Mouse (Mus musculus) liver, adult 2 months (tissue): ENCODE results near the gene Muc1. TPM values are rescaled to one million over a fixed set of nuclear protein-coding genes. Genes with fewer than 3 reads are reported as not detected.

ENCODE experiments used
- DNase-seq: peaks from one replicate; pipeline ENCODE4 v3.0.0-alpha.2; 2011; ENCODE audit warnings: low read depth, low spot score; ENCODE audit errors: extremely low read depth
- H3K27ac ChIP-seq: fragments of 200-500 bp; replicated peaks from 2 replicates; pipeline ENCODE4 v1.5.1; 2012; ENCODE audit warnings: low read depth, mild to moderate bottlenecking, control low read depth, inconsistent platforms, low read length; ENCODE audit not compliant: insufficient read depth
- H3K27me3 ChIP-seq: fragments of 200-500 bp; 2 replicates; pipeline ENCODE4 v1.6.1; 2012; ENCODE audit warnings: mild to moderate bottlenecking, moderate library complexity, low read length, inconsistent platforms; ENCODE audit not compliant: control insufficient read depth, insufficient read depth
- H3K36me3 ChIP-seq: fragments of 200-500 bp; 2 replicates; pipeline ENCODE4 v1.6.1; 2012; ENCODE audit warnings: low read length, inconsistent platforms; ENCODE audit not compliant: control insufficient read depth, insufficient read depth
- H3K4me1 ChIP-seq: fragments of 200-500 bp; 2 replicates; pipeline ENCODE4 v1.6.1; 2011; ENCODE audit warnings: low read length; ENCODE audit not compliant: control insufficient read depth, insufficient read depth
- H3K4me3 ChIP-seq: fragments of 200-500 bp; 2 replicates; pipeline ENCODE4 v1.5.1; 2011; ENCODE audit warnings: low read depth, mild to moderate bottlenecking, control low read depth, low read length, moderate library complexity; ENCODE audit not compliant: insufficient read depth
- H3K79me2 ChIP-seq: fragments of 200-500 bp; 2 replicates; pipeline ENCODE4 v1.6.1; 2012; ENCODE audit warnings: inconsistent platforms, mild to moderate bottlenecking, low read length, moderate library complexity; ENCODE audit not compliant: control insufficient read depth, insufficient read depth
- H3K9ac ChIP-seq: fragments of 200-500 bp; 2 replicates; pipeline ENCODE4 v1.6.1; 2012; ENCODE audit warnings: low read depth, mild to moderate bottlenecking, control low read depth, inconsistent platforms, low read length
- CTCF ChIP-seq: fragments of 200-500 bp; IDR thresholded peaks from 2 replicates; pipeline ENCODE4 v1.5.1; 2011; ENCODE audit warnings: low read depth, low read length, control low read depth
- POLR2A ChIP-seq: fragments of 200-500 bp; IDR thresholded peaks from 2 replicates; pipeline ENCODE4 v1.6.1; 2011; ENCODE audit warnings: low read length, control low read depth; ENCODE audit not compliant: insufficient read depth; ENCODE audit errors: extremely low read depth
- WGBS: fragments of 180-500 bp; shearing (Covaris S2); methylation state at CpG from one replicate; pipeline ENCODE4 v1.1.7; 2018; 5-methylcytosine and 5-hydroxymethylcytosine counted together
- polyA plus RNA-seq: library from polyadenylated mRNA; depleted of rRNA; stranded (reverse); fragments of >200 nt; gene quantifications from 2 replicates; pipeline ENCODE4 v1.2.3, GENCODE M21; 2012
- total RNA-seq: library from RNA; depleted of rRNA; stranded (reverse); fragments of >200 nt; gene quantifications from 2 replicates; pipeline ENCODE4 v1.2.3, GENCODE M21; 2014

Muc1 gene
- total and polyA plus RNA-seq, 2 experiments, result 1.3 to 1.7 TPM

DNA sequence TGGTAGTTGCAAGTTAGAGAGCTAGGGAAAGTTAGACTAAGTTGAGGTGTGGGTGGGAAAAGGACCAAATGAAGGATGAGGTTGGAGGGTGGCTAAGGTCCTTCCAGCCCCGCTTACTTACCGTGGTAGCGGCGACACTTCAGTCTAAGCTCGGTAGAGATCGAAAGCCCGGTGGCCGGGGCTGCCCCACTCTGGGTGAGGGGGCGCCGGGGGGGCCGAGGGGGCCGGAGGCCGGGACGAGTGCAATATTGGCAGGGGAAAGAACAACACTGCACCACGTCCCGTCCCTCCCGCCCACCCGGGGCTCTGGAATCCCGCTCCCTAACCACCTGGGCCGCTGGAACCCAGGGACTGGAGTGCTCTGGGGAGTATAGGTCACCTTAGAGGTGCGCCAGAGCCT lies 2.0 kb upstream of the Muc1 start, which contains the start of gene Mtx1:
Gene Mtx1 (minus strand): TSS at position 189 of the 400 bp plus-strand sequence.
- no peak for DNase-seq
- 24% methylated on average over 21 of the region's 21 CpGs for WGBS
- Histone ChIP-seq H3K36me3 (no peaks in the 10 kb centered on the region), H3K27ac (no peak within 1 kb of the TSS), H3K9ac (no peak within 1 kb of the TSS; the same call in 1 of the 2 replicates), H3K79me2 (no peaks in the 10 kb centered on the region), H3K4me3 (peak within 1 kb of the TSS; percentile 34; the same call in 1 of the 2 replicates), H3K27me3 (0 out of 2 replicates have a peak, but pooled peaks cover 2% of the 10 kb centered on the region), H3K4me1 (peaks cover 3% of the 10 kb centered on the region; the same call in 1 of the 2 replicates)
- no peak for TF ChIP-seq CTCF
- TF ChIP-seq POLR2A, result no peak

DNA sequence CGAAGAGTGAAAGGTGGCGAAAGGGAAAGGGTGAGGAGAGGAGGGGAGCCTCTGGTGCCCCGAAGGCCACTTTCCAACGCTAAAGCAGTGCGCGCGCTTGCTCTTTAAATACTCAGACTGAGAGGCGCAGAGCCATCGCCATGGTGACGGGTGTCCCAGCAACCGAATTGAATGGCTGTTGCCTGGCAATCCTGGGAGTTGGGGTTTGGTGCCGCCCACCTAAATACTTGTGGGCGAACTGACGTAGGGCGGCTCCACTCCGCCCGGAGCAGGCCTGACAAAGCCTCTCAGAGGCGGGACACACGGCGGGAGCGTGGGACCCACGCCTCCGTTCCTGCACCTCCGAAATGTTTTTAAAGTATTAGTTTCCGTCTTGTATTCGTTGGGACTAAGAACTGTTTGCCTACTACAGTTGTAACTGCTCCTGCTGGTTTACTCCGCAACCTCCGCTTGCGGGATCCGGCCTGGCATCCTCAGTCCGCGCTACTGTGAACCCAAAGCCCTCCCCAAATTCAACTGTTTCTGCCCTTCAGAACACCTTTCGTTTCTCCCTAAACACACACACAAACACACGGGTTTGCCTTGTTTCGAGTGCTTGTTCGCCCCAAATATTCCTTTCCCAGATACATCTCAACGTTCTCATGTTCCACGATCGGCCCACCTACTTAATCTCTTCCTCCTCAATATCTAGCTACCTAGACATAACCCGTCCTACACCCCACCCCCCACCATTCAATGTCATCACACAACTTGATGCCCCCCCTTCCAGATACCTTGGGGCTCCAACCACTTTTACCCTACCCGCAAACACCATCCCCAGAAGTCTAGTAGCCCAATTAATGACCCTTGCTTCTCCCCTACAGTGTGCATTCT lies 1.3 kb upstream of the Muc1 start:
- Histone ChIP-seq H3K4me3 (peak overlapping the region; percentile 34; the same call in 1 of the 2 replicates), H3K79me2 (no peaks in the 10 kb centered on the region), H3K36me3 (no peaks in the 10 kb centered on the region), H3K27me3 (0 out of 2 replicates have a peak, but pooled peaks cover 2% of the 10 kb centered on the region), H3K9ac (no peak overlapping the region; the same call in 1 of the 2 replicates), H3K4me1 (peaks cover 3% of the 10 kb centered on the region; the same call in 1 of the 2 replicates), H3K27ac (no peak overlapping the region)
- DNase-seq, result no peak
- TF ChIP-seq CTCF (no peak), POLR2A (no peak)
- 17% methylated on average over 41 of the region's 41 CpGs for WGBS

DNA sequence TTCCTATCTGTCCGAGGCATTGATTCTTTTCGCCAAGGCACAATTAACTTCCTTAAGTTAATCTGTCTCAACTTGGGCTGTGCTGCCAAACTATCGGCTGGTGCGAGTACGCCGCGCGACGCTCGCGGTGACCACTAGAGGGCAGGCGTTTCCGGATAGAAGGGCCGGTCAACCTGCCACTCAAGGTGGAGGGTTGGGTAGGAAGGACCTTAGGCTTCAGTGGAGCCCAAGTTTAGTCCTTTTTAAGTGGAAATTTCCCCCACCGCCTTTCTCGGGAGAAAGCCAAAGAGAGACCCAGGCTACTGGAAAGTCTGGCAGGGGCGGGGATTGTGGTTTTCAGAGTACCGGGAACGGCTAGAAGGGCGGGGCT lies 692 bp upstream of the Muc1 start:
- Histone ChIP-seq H3K9ac (peak overlapping the region; percentile 64), H3K36me3 (no peaks in the 10 kb centered on the region), H3K4me3 (peak overlapping the region; percentile 53), H3K27ac (peak overlapping the region; percentile 41; the same call in 1 of the 2 replicates), H3K27me3 (0 out of 2 replicates have a peak, but pooled peaks cover 2% of the 10 kb centered on the region), H3K4me1 (peaks cover 3% of the 10 kb centered on the region; the same call in 1 of the 2 replicates), H3K79me2 (no peaks in the 10 kb centered on the region)
- under 1% methylated on average over 20 of the region's 20 CpGs for WGBS
- peak; percentile 55 for DNase-seq
- TF ChIP-seq POLR2A (no peak), CTCF (peak; percentile 93)

DNA sequence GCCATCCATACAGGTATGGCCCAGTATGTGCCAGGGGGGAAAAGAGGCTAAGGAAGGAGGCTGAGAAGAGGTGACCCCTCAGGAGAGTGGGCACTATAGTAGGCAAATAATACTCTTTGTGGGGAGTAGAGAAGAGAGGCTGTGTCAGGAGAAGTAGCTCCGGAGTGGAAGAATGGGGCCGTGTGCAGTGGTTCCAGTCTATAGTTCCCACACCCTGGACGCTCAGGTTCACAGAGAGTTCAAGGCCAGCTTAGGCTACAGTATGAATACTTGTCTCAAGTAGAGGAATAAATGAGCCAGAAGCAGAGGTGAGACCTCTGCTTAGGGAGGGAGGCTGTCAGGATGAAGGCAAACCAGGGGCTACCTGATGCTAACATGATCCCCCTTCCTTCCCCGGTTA lies 419 bp downstream of the Muc1 start:
- no peak for DNase-seq
- no peak overlapping the region for H3K4me3 ChIP-seq
- H3K79me2 ChIP-seq, result no peaks in the 10 kb centered on the region
- WGBS, result 83% methylated on average over 4 of the region's 4 CpGs
- no peak for TF ChIP-seq POLR2A
- no peak for TF ChIP-seq CTCF
- 0 out of 2 replicates have a peak, but pooled peaks cover 2% of the 10 kb centered on the region for H3K27me3 ChIP-seq
- H3K36me3 ChIP-seq, result no peaks in the 10 kb centered on the region
- peaks cover 3% of the 10 kb centered on the region; the same call in 1 of the 2 replicates for H3K4me1 ChIP-seq
- no peak overlapping the region for H3K27ac ChIP-seq
- no peak overlapping the region for H3K9ac ChIP-seq

- Histone ChIP-seq H3K36me3 (no peaks in the 10 kb centered on the region), H3K27me3 (0 out of 2 replicates have a peak, but pooled peaks cover 2% of the 10 kb centered on the region), H3K4me3 (no peak overlapping the region), H3K9ac (no peak overlapping the region), H3K79me2 (no peaks in the 10 kb centered on the region), H3K4me1 (peaks cover 3% of the 10 kb centered on the region; the same call in 1 of the 2 replicates), H3K27ac (no peak overlapping the region)
- 84% methylated on average over 2 of the region's 2 CpGs for WGBS
- DNase-seq, result no peak
- TF ChIP-seq POLR2A (no peak), CTCF (no peak)
These were observed 1.7 kb downstream of the Muc1 start for GRCm38 (mm10) chr3:89230561-89230960.
